Mouse (Mus musculus): ENCODE measurements around the gene Olfr393. TPM values are rescaled to one million over a fixed set of nuclear protein-coding genes. Genes with fewer than 3 reads are reported as not detected.

Gene Olfr393
- total RNA-seq (2021), result not detected
- long read RNA-seq, experiment 1, result 0 reads
- long read RNA-seq, experiment 2, result 0 reads

GRCm38 (mm10) chr11:73851354-73851753, at the start of gene Olfr393:
TSS of gene Olfr393 (minus strand) at chr11:73851454.
- no peak for DNase-seq
- intact Hi-C loops (cut with DNase I; ENCODE audit: low total_unique reads), result no loop called here

DNA sequence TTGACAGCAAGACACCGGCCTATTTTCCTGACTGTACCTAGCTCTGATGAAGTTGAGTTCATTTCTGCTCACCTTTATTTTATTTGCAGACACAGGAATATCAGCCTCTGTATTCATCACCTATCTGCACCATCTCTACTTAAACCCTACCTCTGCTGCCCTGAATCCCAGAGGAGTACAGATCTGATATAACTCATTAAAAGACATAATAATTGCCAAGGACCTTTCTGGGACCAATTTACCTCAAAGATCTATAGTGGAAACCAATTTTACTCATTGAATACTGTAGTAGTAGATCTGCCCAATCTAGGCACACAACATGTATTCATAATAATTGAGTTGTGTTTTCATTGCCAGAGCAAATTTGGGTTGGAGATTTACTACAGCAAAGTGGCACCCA, 39.4 kb upstream of the Olfr393 start, which contains the start of gene Olfr394:
Gene Olfr394 (minus strand): TSS at position 101 of the 400 bp plus-strand sequence.
- intact Hi-C loops (cut with DNase I; ENCODE audit: low total_unique reads), result no loop called here
- no peak for DNase-seq

- no peak for DNase-seq
- intact Hi-C loops (cut with DNase I; ENCODE audit: low total_unique reads), result no loop called here
Measured at GRCm38 (mm10) chr11:73816949-73817348, 34.3 kb downstream of the Olfr393 start, which contains the start of gene Olfr392. TSS of gene Olfr392 (minus strand) at chr11:73817049.

DNA sequence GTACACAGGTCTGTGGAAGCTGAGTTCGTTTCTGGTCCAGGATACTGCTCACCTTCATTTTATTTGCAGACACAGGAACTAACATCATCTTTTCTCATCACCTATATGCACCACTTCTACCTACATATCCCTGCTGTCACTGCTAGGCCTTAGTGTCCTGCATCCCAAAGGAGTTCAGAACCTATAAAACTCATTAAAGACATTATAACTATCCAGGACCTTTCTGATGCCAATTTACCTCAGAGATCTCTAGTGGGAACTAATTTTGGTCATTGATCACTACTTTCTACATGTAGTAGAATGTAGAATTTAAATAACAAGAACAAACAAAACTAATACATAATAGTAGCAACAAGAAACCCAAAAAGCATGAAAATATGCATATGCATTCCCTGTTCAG, 48.3 kb downstream of the Olfr393 start, which contains the start of gene Olfr391-ps:
Gene Olfr391-ps (minus strand): TSS at position 101 of the 400 bp plus-strand sequence.
- intact Hi-C loops (cut with DNase I; ENCODE audit: low total_unique reads), result no loop called here
- DNase-seq, result no peak

Other genes starting within 250 kb of the Olfr393 start
- not detected for gene Zfp735, start 162.7 kb downstream of the Olfr393 start, total RNA-seq (2021)
- not detected for gene Olfr389, start 70.7 kb downstream of the Olfr393 start, total RNA-seq (2021)
- gene Olfr390, start 68.5 kb downstream of the Olfr393 start, total RNA-seq (2021), result not detected
- gene Olfr391-ps, start 48.4 kb downstream of the Olfr393 start, total RNA-seq (2021), result not detected
- not detected for gene Olfr392, start 34.4 kb downstream of the Olfr393 start, total RNA-seq (2021)
- not detected for gene Olfr394, start 39.3 kb upstream of the Olfr393 start, total RNA-seq (2021)
- not detected for gene Olfr395, start 57.8 kb upstream of the Olfr393 start, total RNA-seq (2021)
- gene Olfr23, start 85.2 kb upstream of the Olfr393 start, total RNA-seq (2021), result not detected
- gene Olfr397, start 109.4 kb upstream of the Olfr393 start, total RNA-seq (2021), result not detected
- not detected for gene Olfr398, start 139.0 kb upstream of the Olfr393 start, total RNA-seq (2021)
- not detected for gene Olfr139, start 205.1 kb upstream of the Olfr393 start, total RNA-seq (2021)
- gene Olfr399, start 205.2 kb upstream of the Olfr393 start, total RNA-seq (2021), result not detected
- not detected for gene Zfp616, start 218.5 kb upstream of the Olfr393 start, total RNA-seq (2021)

Measured in gastrocnemius, postnatal 14 days (tissue).